Mouse (Mus musculus): Measurements from ENCODE around the gene Polr3c. TPM values are rescaled to one million over a fixed set of nuclear protein-coding genes. Genes with fewer than 3 reads are reported as not detected.

Gene Polr3c
- polyA plus RNA-seq (2014; fragmentation: Nextera tagmentation; extraction: Ambion mirVana), result 32.4 and 35.3 TPM in 2 replicates

DNA sequence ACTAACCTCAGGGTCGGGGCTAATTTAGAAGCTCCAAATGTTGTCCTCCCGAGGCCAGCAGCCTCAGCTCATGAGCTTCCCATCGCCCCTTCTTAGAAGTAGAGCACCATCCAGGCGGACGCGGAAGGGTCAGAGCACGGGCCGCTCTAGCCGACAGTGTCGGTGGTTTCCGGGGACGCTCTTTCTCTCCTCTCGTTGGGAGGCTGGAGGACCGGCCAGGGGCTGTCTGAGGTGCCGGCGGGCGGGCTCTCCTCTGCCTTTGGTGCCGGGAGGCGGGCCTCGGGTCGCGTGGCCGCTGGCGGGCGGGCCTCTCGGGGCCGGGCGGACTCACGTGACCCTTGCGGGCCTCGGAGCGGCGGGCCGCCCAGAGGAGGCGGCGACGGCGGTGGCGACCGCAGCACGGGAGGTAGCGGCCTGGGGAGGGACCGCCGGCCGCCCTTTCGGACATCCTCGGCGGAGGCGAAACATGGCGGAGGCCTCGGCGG is at the start of gene Polr3c, which contains the start of gene Rnf115:
Gene Polr3c (minus strand): TSS at position 286 of the 485 bp plus-strand sequence.
Gene Rnf115 (plus strand): TSS at position 322 of the 485 bp plus-strand sequence.
- Histone ChIP-seq H3K9ac (replicated peaks; ENCODE audit: low read depth, low read length) (peak within 1 kb of the TSS; percentile 80), H3K27me3 (ENCODE audit: control insufficient read depth, insufficient read depth, low read length) (no peaks in the 10 kb centered on the region), H3K36me3 (ENCODE audit: control insufficient read depth, insufficient read depth, low read length) (no peaks in the 10 kb centered on the region), H3K4me1 (ENCODE audit: control insufficient read depth, insufficient read depth, low read length) (peaks cover 25% of the 10 kb centered on the region), H3K4me2 (ENCODE audit: low read depth, low read length) (peak within 1 kb of the TSS; percentile 54), H3K9me3 (ENCODE audit: control insufficient read depth, low read length) (no peaks in the 10 kb centered on the region), H3K27ac (ENCODE audit: low read depth, low read length) (peak within 1 kb of the TSS; percentile 81), H3K4me3 (ENCODE audit: low read depth, low read length) (peak within 1 kb of the TSS; percentile 91)
- under 1% methylated on average over 40 of the region's 52 CpGs for WGBS
- peak; percentile 98 for ATAC-seq (ENCODE audit: low read depth)

DNA sequence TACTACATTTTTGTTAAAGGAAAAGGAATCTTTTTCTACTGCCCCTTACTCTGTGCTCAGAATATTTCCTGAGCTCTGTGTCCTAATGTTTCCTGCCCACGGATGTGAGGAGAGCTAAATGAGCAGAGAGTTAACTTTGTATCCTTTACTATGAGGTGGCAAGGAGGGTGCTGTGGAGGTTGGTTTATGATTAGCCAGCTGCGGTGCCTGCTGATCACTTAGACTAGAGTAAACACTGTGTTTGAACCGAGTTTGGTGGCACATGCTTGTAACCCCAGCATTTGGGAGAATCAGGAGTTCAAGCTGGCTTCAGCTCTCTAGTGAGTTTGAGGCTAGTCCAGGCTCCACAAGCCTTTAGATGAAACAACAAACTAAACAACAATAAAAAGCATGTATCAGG is 49.7 kb upstream of the Polr3c start:
- no peak overlapping the region for H3K4me2 ChIP-seq (ENCODE audit: low read depth, low read length)
- 77% methylated on average over 3 of the region's 3 CpGs for WGBS

DNA sequence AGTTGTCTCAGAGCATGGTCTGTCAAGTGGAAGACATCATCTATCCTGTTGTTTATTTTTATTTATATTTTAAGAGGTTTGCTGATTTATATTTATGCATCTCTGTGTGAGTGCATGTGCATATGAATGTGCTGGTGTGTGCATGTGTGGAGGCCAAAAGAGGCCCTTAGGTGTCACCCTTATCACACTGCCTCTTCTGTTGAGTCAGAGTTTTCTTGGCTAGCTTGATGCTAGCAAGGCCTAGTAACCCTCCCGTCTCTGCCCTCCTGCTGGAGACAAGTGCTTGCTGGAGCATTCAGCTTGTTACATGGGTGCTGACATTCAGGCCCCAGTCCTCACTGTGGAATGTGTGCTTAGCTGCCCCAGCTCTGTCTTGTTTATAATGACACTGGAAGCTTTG is 45.5 kb upstream of the Polr3c start:
- Histone ChIP-seq H3K27ac (ENCODE audit: low read depth, low read length) (no peak overlapping the region), H3K27me3 (ENCODE audit: control insufficient read depth, insufficient read depth, low read length) (no peaks in the 10 kb centered on the region), H3K4me2 (ENCODE audit: low read depth, low read length) (no peak overlapping the region), H3K36me3 (ENCODE audit: control insufficient read depth, insufficient read depth, low read length) (peaks cover 12% of the 10 kb centered on the region; the same call in 1 of the 2 replicates), H3K9ac (replicated peaks; ENCODE audit: low read depth, low read length) (no peak overlapping the region), H3K9me3 (ENCODE audit: control insufficient read depth, low read length) (no peaks in the 10 kb centered on the region), H3K4me1 (ENCODE audit: control insufficient read depth, insufficient read depth, low read length) (no peaks in the 10 kb centered on the region), H3K4me3 (ENCODE audit: low read depth, low read length) (no peak overlapping the region)
- WGBS, result 60% methylated on average over 1 of the region's 1 CpGs
- no peak for ATAC-seq (ENCODE audit: low read depth)

More for the DNA sequence above, 49.7 kb upstream of the Polr3c start:
- Histone ChIP-seq H3K27me3 (ENCODE audit: control insufficient read depth, insufficient read depth, low read length) (no peaks in the 10 kb centered on the region), H3K27ac (ENCODE audit: low read depth, low read length) (no peak overlapping the region), H3K9me3 (ENCODE audit: control insufficient read depth, low read length) (no peaks in the 10 kb centered on the region), H3K9ac (replicated peaks; ENCODE audit: low read depth, low read length) (no peak overlapping the region), H3K4me1 (ENCODE audit: control insufficient read depth, insufficient read depth, low read length) (no peaks in the 10 kb centered on the region), H3K36me3 (ENCODE audit: control insufficient read depth, insufficient read depth, low read length) (peaks cover 12% of the 10 kb centered on the region; the same call in 1 of the 2 replicates), H3K4me3 (ENCODE audit: low read depth, low read length) (no peak overlapping the region)
- no peak for ATAC-seq (ENCODE audit: low read depth)

DNA sequence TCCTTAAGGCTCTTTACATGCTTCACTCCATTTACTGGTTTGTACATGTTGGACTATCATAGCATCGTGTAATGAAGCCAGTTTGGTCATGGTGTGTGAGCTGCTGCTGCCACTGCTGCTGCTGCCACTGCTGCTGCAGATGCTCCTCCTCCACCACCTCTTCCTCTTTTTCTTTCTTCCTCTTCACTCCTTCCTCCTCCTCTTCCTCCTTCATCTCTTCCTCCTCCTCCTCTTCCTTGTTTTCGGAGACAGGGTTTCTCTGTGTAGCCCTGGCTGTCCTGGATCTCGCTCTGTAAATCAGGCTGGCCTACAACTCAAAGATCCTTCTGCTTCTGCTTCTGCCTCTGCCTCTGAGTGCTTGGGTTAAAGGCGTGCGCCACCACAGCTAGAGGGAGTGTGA is 42.5 kb upstream of the Polr3c start:
- H3K9me3 ChIP-seq (ENCODE audit: control insufficient read depth, low read length), result no peaks in the 10 kb centered on the region
- H3K9ac ChIP-seq (replicated peaks; ENCODE audit: low read depth, low read length), result no peak overlapping the region
- no peak overlapping the region for H3K27ac ChIP-seq (ENCODE audit: low read depth, low read length)
- no peak for ATAC-seq (ENCODE audit: low read depth)
- H3K4me3 ChIP-seq (ENCODE audit: low read depth, low read length), result no peak overlapping the region
- H3K27me3 ChIP-seq (ENCODE audit: control insufficient read depth, insufficient read depth, low read length), result no peaks in the 10 kb centered on the region
- H3K36me3 ChIP-seq (ENCODE audit: control insufficient read depth, insufficient read depth, low read length), result no peaks in the 10 kb centered on the region
- H3K4me1 ChIP-seq (ENCODE audit: control insufficient read depth, insufficient read depth, low read length), result no peaks in the 10 kb centered on the region
- 89% methylated on average over 5 of the region's 5 CpGs for WGBS
- H3K4me2 ChIP-seq (ENCODE audit: low read depth, low read length), result no peak overlapping the region

DNA sequence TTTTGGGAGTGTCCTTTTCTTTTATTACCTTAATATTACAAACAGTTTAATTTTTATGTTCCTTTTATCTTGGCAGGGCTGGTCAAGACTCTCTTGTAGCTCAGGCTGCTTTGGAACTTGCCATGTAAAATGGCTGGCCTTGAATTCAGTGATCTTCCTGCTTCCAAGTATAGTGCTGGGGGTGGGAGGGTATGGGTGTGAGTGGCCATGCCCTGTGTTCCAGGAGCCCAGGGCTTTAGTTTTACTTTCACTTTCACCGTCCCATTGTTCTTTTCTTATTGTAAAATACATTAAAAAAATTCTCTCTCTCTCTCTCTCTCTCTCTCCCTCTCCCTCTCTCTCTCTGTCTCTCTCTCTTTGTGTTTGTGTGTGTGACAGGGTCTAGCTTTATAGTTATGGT is 37.1 kb upstream of the Polr3c start:
- H3K4me3 ChIP-seq (ENCODE audit: low read depth, low read length), result no peak overlapping the region
- H3K9me3 ChIP-seq (ENCODE audit: control insufficient read depth, low read length), result no peaks in the 10 kb centered on the region
- no peak overlapping the region for H3K4me2 ChIP-seq (ENCODE audit: low read depth, low read length)
- no peaks in the 10 kb centered on the region for H3K36me3 ChIP-seq (ENCODE audit: control insufficient read depth, insufficient read depth, low read length)
- H3K27ac ChIP-seq (ENCODE audit: low read depth, low read length), result no peak overlapping the region
- no peaks in the 10 kb centered on the region for H3K27me3 ChIP-seq (ENCODE audit: control insufficient read depth, insufficient read depth, low read length)
- no peak overlapping the region for H3K9ac ChIP-seq (replicated peaks; ENCODE audit: low read depth, low read length)
- no peak for ATAC-seq (ENCODE audit: low read depth)
- WGBS, result 87% methylated on average over 1 of the region's 1 CpGs
- no peaks in the 10 kb centered on the region for H3K4me1 ChIP-seq (ENCODE audit: control insufficient read depth, insufficient read depth, low read length)

DNA sequence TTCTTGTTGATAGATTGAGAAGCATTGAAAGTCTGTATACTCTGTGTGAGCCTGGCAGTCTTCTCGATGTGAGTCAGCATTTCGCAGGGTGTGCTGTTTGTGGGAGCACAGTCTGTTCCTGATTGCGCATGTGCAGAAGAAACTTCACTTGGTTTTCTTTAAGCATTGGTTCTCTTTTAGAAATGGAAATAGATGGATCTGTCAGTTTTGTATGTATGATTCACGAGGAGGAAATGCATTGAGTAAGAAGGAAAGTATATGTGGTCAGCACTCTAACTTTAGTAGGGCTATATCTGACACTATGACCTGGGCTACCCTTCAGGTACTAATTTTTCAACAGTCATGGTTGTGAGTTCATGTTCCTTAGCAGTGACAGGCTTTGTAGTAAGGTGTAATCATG is 32.3 kb upstream of the Polr3c start:
- no peak for ATAC-seq (ENCODE audit: low read depth)
- H3K27ac ChIP-seq (ENCODE audit: low read depth, low read length), result no peak overlapping the region
- H3K36me3 ChIP-seq (ENCODE audit: control insufficient read depth, insufficient read depth, low read length), result no peaks in the 10 kb centered on the region
- no peak overlapping the region for H3K4me2 ChIP-seq (ENCODE audit: low read depth, low read length)
- H3K4me3 ChIP-seq (ENCODE audit: low read depth, low read length), result no peak overlapping the region
- 96% methylated on average over 4 of the region's 4 CpGs for WGBS
- no peaks in the 10 kb centered on the region for H3K27me3 ChIP-seq (ENCODE audit: control insufficient read depth, insufficient read depth, low read length)
- H3K4me1 ChIP-seq (ENCODE audit: control insufficient read depth, insufficient read depth, low read length), result no peaks in the 10 kb centered on the region
- no peaks in the 10 kb centered on the region for H3K9me3 ChIP-seq (ENCODE audit: control insufficient read depth, low read length)
- H3K9ac ChIP-seq (replicated peaks; ENCODE audit: low read depth, low read length), result no peak overlapping the region

DNA sequence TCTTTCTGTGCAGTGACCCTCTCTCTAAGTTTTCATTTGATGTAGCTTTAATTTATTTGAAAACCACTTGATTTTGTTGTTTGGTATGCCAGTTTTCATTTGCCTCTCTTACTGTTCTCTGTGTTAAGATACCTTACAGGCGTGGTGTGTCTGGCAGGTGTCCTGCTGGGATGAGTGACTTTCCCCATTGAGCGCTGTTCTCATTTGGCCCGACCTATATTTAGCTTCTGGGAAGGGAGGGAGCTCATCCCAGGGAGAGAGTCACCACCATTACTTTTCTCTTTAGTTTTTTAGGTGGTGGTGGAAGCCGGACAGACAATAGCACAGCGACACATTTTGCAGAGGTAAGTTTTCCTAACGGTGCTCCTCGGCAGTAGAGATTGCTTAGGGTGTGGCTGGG is 30.3 kb upstream of the Polr3c start:
- H3K4me3 ChIP-seq (ENCODE audit: low read depth, low read length), result no peak overlapping the region
- no peaks in the 10 kb centered on the region for H3K36me3 ChIP-seq (ENCODE audit: control insufficient read depth, insufficient read depth, low read length)
- H3K9ac ChIP-seq (replicated peaks; ENCODE audit: low read depth, low read length), result no peak overlapping the region
- H3K27me3 ChIP-seq (ENCODE audit: control insufficient read depth, insufficient read depth, low read length), result no peaks in the 10 kb centered on the region
- ATAC-seq (ENCODE audit: low read depth), result no peak
- no peak overlapping the region for H3K27ac ChIP-seq (ENCODE audit: low read depth, low read length)
- 74% methylated on average over 7 of the region's 7 CpGs for WGBS
- no peak overlapping the region for H3K4me2 ChIP-seq (ENCODE audit: low read depth, low read length)
- H3K4me1 ChIP-seq (ENCODE audit: control insufficient read depth, insufficient read depth, low read length), result no peaks in the 10 kb centered on the region
- no peaks in the 10 kb centered on the region for H3K9me3 ChIP-seq (ENCODE audit: control insufficient read depth, low read length)

DNA sequence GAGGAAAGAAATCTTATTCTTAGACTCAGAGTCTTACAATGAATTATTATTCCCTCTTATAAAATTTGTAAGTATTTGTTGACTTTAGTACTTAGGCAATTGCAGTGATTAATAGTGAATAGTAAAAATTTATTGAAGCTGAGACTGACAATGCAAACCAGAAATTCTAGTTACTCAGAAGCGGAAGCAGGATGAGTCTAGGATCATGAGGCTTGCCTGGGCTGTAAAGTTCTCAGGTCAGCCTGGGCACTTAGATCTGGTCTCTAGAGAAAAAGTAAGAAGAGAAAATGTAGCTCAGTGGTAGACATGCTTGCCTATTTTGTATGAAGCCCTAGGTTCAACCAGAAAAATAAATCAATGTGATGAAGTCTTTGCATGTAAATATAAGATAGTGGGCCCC is 28.5 kb upstream of the Polr3c start:
- 90% methylated on average over 1 of the region's 1 CpGs for WGBS

DNA sequence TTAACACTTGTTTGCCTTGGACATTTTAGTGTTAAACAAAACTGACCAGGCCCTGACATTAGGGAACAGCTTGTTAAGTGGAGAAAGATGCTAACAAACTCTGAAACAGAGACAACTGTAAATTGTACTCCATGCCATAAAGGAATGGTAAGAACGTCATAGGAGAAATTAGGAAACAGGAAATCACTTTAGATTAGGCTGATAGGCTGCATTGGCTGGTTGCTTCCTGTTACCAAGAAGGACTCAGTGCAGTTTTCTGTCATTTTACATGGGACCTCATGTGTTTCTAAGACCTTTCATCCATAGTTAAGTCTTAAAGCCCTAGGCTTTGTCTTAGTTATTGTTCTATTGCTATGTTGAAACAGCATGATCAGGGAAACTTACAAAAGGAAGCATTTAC is 19.4 kb upstream of the Polr3c start:
- no peak overlapping the region for H3K4me2 ChIP-seq (ENCODE audit: low read depth, low read length)
- H3K9me3 ChIP-seq (ENCODE audit: control insufficient read depth, low read length), result no peaks in the 10 kb centered on the region
- no peak for ATAC-seq (ENCODE audit: low read depth)
- no peaks in the 10 kb centered on the region for H3K27me3 ChIP-seq (ENCODE audit: control insufficient read depth, insufficient read depth, low read length)
- no peak overlapping the region for H3K9ac ChIP-seq (replicated peaks; ENCODE audit: low read depth, low read length)
- H3K4me1 ChIP-seq (ENCODE audit: control insufficient read depth, insufficient read depth, low read length), result no peaks in the 10 kb centered on the region
- WGBS, result 70% methylated on average over 1 of the region's 1 CpGs
- no peaks in the 10 kb centered on the region for H3K36me3 ChIP-seq (ENCODE audit: control insufficient read depth, insufficient read depth, low read length)
- H3K27ac ChIP-seq (ENCODE audit: low read depth, low read length), result no peak overlapping the region
- H3K4me3 ChIP-seq (ENCODE audit: low read depth, low read length), result no peak overlapping the region

More for the DNA sequence above, 28.5 kb upstream of the Polr3c start:
- Histone ChIP-seq H3K4me1 (ENCODE audit: control insufficient read depth, insufficient read depth, low read length) (no peaks in the 10 kb centered on the region), H3K4me2 (ENCODE audit: low read depth, low read length) (no peak overlapping the region), H3K27ac (ENCODE audit: low read depth, low read length) (no peak overlapping the region), H3K9me3 (ENCODE audit: control insufficient read depth, low read length) (no peaks in the 10 kb centered on the region), H3K36me3 (ENCODE audit: control insufficient read depth, insufficient read depth, low read length) (no peaks in the 10 kb centered on the region), H3K27me3 (ENCODE audit: control insufficient read depth, insufficient read depth, low read length) (no peaks in the 10 kb centered on the region), H3K9ac (replicated peaks; ENCODE audit: low read depth, low read length) (no peak overlapping the region), H3K4me3 (ENCODE audit: low read depth, low read length) (no peak overlapping the region)
- no peak for ATAC-seq (ENCODE audit: low read depth)

All from neural tube, embryonic 14.5 days (tissue).